Mouse (Mus musculus) olfactory bulb, adult 2 months (tissue): Measurements from ENCODE around the gene Dhtkd1.

Experiments used
- CTCF ChIP-seq: fragments of 200-500 bp; IDR thresholded peaks from 2 replicates; pipeline ENCODE4 v1.5.1; 2012; ENCODE audit warnings: low read depth, mild to moderate bottlenecking, low read length, moderate library complexity; ENCODE audit not compliant: insufficient read depth
- POLR2A ChIP-seq: fragments of 200-500 bp; IDR thresholded peaks from 2 replicates; pipeline ENCODE4 v1.6.1; 2012; ENCODE audit warnings: mild to moderate bottlenecking, low read depth, low read length, moderate library complexity; ENCODE audit not compliant: insufficient read depth

DNA sequence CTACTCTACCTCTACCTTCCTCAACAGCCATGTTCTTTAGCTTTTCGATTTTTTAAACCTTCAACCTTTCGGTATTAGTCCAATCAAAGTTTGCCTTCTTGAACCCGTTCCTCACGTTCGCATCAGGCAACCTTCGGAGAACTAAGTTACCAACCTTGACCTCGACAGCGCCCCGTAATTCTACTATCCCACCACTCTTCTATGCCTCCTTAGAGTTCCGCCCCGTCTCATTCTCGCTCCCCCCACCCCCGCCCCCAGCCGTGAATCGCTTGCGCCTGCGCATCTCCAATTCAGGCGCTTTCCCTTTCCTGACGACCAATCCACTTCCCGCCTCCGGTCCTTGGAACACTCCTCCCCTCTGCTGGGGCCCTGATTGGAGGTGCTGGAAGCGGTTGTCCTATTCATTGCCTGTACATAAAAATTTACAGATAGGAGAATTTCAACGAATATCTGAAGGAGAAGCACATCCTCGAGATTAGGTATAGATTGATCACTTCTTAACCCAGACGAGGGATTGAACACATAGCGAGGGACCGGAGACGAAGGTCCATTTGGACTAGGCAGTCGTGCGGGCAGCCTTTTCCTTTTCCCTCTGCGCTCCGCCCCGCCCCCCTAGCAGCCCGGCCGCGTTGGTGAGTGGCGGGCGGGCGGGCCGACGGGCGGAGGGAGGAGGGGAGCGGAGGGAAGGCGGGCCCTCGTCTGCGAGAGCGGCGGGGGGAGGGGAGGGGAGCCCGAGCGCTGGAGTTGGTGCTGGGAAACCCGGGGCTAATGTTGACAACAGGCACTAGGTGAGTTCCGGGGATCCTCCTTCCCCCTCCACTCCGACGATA, 8.4 kb upstream of the Dhtkd1 start, which contains the start of gene Upf2:
- TF ChIP-seq CTCF, result no peak
- TF ChIP-seq POLR2A, result peak; percentile 64
